Mouse (Mus musculus) embryonic facial prominence, embryonic 12.5 days (tissue): ENCODE data around the gene Slc44a4. TPM values are rescaled to one million over a fixed set of nuclear protein-coding genes. Genes with fewer than 3 reads are reported as not detected.
"Not testable (repeated sequence)": the region's sequence is repeated elsewhere in the genome, so short reads cannot be mapped to it uniquely, and the experiment has no call there.

Source experiments
- ATAC-seq: fragments of 200-750 bp; cut with Nextera tagmentation; 2 replicates; pipeline ENCODE4 v1.8.0; 2017; ENCODE audit not compliant: insufficient number of reproducible peaks, insufficient read depth, low FRiP score, low TSS enrichment
- H3K27ac ChIP-seq: fragments of 300-500 bp; sonication (generic); 2 replicates; pipeline ENCODE4 v1.5.1; 2016; ENCODE audit warnings: mild to moderate bottlenecking
- H3K27me3 ChIP-seq: fragments of 300-500 bp; sonication (generic); 2 replicates; pipeline ENCODE4 v1.6.1; 2016; ENCODE audit warnings: mild to moderate bottlenecking, moderate library complexity
- H3K36me3 ChIP-seq: fragments of 300-500 bp; sonication (generic); 2 replicates; pipeline ENCODE4 v1.6.1; 2016; ENCODE audit warnings: mild to moderate bottlenecking
- H3K4me1 ChIP-seq: fragments of 300-500 bp; sonication (generic); 2 replicates; pipeline ENCODE4 v1.6.1; 2016
- H3K4me2 ChIP-seq: fragments of 300-500 bp; sonication (generic); replicated peaks from 2 replicates; pipeline ENCODE4 v1.6.1; 2016; ENCODE audit warnings: mild to moderate bottlenecking, moderate library complexity
- H3K4me3 ChIP-seq: fragments of 300-500 bp; sonication (generic); 2 replicates; pipeline ENCODE4 v1.5.1; 2016; ENCODE audit warnings: mild to moderate bottlenecking
- H3K9ac ChIP-seq: fragments of 300-500 bp; sonication (generic); 2 replicates; pipeline ENCODE4 v1.6.1; 2016; ENCODE audit warnings: mild to moderate bottlenecking, moderate library complexity
- H3K9me3 ChIP-seq: fragments of 300-500 bp; sonication (generic); 2 replicates; pipeline ENCODE4 v1.6.1; 2016; ENCODE audit warnings: mild to moderate bottlenecking, moderate library complexity
- WGBS: fragments of 180-500 bp; shearing (Covaris S2); methylation state at CpG from one replicate; pipeline ENCODE4 v1.1.7; 2016; 5-methylcytosine and 5-hydroxymethylcytosine counted together
- polyA plus RNA-seq: library from polyadenylated mRNA; unstranded; fragments of >200 nt; fragmentation: Nextera tagmentation; extraction: Ambion mirVana; gene quantifications from 2 replicates; pipeline ENCODE4 v1.2.1, GENCODE M21; 2016

The Slc44a4 gene
- polyA plus RNA-seq, 1 experiment from 2014 or later: not detected

GRCm38 (mm10) chr17:34956340-34956739 is 42.1 kb downstream of the Slc44a4 start:
- peaks cover 8% of the 10 kb centered on the region for H3K27me3 ChIP-seq
- no peak overlapping the region for H3K27ac ChIP-seq
- no peak overlapping the region for H3K9ac ChIP-seq
- H3K36me3 ChIP-seq: no peaks in the 10 kb centered on the region
- H3K4me1 ChIP-seq: 0 out of 2 replicates have a peak, but pooled peaks cover 5% of the 10 kb centered on the region
- no peak overlapping the region for H3K4me2 ChIP-seq
- no peak for ATAC-seq
- no peaks in the 10 kb centered on the region for H3K9me3 ChIP-seq
- H3K4me3 ChIP-seq: no peak overlapping the region
- 50% methylated on average over 1 of the region's 1 CpGs for WGBS

GRCm38 (mm10) chr17:34957291-34957690 is 43.0 kb downstream of the Slc44a4 start:
- not testable (repeated sequence) for H3K9ac ChIP-seq, H3K36me3 ChIP-seq, H3K4me2 ChIP-seq, H3K4me1 ChIP-seq, H3K27ac ChIP-seq, H3K9me3 ChIP-seq, H3K4me3 ChIP-seq, H3K27me3 ChIP-seq, ATAC-seq
- WGBS: 31% methylated on average over 37 of the region's 40 CpGs

DNA sequence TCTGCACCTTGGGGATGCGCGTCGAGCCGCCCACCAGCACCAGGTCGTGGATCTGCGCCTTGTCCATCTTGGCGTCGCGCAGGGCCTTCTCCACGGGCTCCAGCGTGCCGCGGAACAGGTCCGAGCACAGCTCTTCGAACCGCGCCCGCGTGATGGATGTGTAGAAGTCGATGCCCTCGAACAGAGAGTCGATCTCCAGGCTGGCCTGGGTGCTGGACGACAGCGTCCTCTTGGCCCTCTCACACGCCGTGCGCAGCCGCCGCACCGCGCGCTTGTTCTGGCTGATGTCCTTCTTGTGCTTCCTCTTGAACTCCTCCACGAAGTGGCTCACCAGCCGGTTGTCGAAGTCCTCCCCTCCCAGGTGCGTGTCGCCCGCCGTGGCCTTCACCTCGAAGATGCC is 43.7 kb downstream of the Slc44a4 start:
- not testable (repeated sequence) for H3K4me1 ChIP-seq, H3K9ac ChIP-seq, ATAC-seq, H3K4me3 ChIP-seq, H3K36me3 ChIP-seq, H3K27ac ChIP-seq, H3K27me3 ChIP-seq, H3K4me2 ChIP-seq, H3K9me3 ChIP-seq
- 27% methylated on average over 31 of the region's 40 CpGs for WGBS

DNA sequence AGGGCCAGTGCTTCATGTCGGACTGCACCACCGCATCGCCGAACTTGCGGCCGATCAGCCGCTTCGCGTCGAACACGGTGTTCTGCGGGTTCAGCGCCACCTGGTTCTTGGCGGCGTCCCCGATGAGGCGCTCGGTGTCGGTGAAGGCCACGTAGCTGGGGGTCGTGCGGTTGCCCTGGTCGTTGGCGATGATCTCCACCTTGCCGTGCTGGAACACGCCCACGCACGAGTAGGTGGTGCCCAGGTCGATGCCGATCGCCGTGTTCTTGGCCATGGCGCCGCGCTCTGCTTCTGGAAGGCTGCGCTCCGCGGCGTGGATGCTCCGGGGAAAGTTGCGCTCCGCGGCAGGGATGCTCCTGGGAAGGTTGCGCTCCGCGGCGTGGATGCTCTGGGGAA is 44.5 kb downstream of the Slc44a4 start:
- not testable (repeated sequence) for H3K27me3 ChIP-seq, H3K36me3 ChIP-seq, H3K9me3 ChIP-seq, H3K4me1 ChIP-seq, H3K27ac ChIP-seq, H3K9ac ChIP-seq
- H3K4me3 ChIP-seq: peak overlapping the region; percentile 51
- WGBS: 2% methylated on average over 31 of the region's 47 CpGs
- H3K4me2 ChIP-seq: peak overlapping the region; percentile 57
- ATAC-seq: peak; percentile 12; the same call in 1 of the 2 replicates

DNA sequence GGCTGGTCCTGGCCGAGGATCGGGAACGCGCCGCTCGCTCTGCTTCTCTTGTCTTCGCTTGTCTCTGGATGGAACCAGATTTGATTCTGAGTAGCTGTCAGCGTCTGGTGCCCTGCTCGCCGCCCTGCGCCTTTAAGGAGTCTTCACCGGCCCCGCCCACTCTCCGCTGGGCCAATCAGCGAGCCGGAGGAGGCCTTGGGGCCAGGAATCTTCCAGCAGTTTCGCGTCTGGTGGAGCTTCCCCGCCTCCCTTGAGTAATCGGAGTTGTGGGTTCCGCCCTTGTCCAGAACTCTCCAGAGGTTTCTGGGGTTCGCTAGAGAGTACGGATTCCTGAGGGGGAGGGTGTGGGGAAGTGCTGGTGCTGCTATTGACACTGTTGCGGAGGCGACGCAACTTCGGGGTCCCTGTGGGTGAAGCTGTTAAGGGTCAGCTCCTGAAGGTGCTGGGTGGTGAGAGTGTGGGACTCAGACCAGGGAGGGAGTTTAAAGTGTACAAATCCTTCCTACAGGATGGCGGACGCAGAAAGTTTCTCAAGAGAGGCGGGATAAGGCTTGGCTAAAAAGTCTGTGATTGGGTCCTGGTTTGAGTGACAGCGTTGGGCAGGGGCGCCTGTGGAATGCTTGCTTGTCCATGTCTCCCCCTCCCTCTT is 45.0 kb downstream of the Slc44a4 start, which contains the start of gene Hspa1b:
Gene Hspa1b, minus strand, starts transcription at position 109 of the 649 bp plus-strand sequence.
- Histone ChIP-seq H3K27ac (peak within 1 kb of the TSS; percentile 93), H3K9ac (peak within 1 kb of the TSS; percentile 65), H3K4me3 (peak within 1 kb of the TSS; percentile 51), H3K4me2 (peak within 1 kb of the TSS; percentile 57)
- H3K27me3 ChIP-seq, H3K36me3 ChIP-seq, H3K4me1 ChIP-seq, H3K9me3 ChIP-seq: not testable (repeated sequence)
- ATAC-seq: peak; percentile 84
- under 1% methylated on average over 30 of the region's 32 CpGs for WGBS

DNA sequence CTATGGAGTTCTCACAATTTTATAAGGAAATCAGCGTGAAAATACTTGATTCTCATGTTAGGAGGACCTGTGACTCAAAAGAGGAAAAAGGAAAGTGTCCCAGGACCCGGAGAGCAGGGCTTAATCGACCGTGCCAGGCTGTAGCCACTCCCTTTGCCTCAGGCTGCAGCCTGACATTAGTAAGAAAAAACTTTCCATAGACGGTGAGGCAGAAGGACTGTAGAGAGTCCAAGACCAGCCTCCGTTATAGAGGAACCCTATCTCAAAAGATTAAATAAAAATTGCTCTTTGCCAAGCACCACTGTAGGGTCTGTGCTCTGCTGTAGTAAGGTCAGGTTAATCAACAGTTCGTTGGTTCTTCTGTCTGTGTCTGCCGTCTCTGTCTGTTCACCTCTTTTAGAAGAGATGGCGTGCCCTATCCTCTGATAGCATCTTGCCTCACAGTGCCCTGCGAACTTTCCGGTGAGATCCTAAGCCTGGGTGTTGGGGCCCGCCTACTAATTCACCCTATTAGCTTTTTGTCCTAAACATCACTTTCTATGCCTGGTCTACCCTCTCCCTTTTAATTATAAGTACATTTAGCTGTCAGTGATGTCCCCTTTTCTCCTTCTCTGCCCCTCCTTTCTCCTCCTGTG is 45.7 kb downstream of the Slc44a4 start:
- H3K4me2 ChIP-seq: peak overlapping the region; percentile 57
- 0 out of 2 replicates have a peak, but pooled peaks cover 5% of the 10 kb centered on the region for H3K4me1 ChIP-seq
- 11% methylated on average over 12 of the region's 12 CpGs for WGBS
- peak overlapping the region; percentile 93 for H3K27ac ChIP-seq
- no peaks in the 10 kb centered on the region for H3K9me3 ChIP-seq
- H3K4me3 ChIP-seq: peak overlapping the region; percentile 51
- peak overlapping the region; percentile 31 for H3K9ac ChIP-seq
- H3K36me3 ChIP-seq: no peaks in the 10 kb centered on the region
- ATAC-seq: no peak
- peaks cover 8% of the 10 kb centered on the region for H3K27me3 ChIP-seq

DNA sequence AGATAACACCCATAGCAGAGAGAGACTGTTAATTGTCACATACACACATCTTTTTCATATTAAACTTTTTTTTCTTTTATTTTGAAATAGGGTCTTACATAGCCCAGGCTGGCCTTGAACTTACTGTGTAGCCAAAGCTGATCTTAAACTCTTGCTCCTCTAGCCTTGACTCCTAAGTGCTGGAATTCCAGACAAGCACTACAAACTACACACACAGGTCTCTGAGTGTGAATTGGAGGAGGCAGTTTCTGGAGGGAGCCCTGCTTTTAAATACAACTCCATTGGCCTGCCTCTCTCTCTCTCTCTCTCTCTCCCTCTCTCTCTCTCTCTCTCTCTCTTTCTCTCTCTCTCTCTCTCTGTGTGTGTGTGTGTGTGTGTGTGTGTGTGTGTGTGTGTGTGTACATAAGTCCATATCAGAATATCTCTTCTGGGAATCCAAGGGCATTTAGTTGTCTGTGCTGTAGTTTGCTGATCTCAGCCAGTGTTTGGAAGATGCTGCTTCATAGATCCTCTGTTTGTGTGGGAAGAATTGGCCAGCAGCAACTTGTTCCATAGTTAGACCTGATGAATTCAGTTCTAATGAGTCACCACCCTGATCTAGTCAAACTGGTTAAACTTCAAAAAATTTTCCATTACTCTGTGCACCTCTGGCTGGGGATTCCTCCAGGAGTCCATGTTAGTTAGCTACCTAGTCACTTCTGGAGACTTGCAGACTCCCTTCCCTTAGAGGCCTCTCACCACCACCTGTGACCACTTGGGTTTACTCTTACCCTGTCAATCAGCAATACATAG is 46.6 kb downstream of the Slc44a4 start:
- Histone ChIP-seq H3K4me2 (no peak overlapping the region), H3K36me3 (no peaks in the 10 kb centered on the region), H3K4me3 (no peak overlapping the region), H3K4me1 (0 out of 2 replicates have a peak, but pooled peaks cover 5% of the 10 kb centered on the region), H3K27ac (no peak overlapping the region), H3K27me3 (peaks cover 4% of the 10 kb centered on the region), H3K9me3 (no peaks in the 10 kb centered on the region), H3K9ac (no peak overlapping the region)
- no peak for ATAC-seq

DNA sequence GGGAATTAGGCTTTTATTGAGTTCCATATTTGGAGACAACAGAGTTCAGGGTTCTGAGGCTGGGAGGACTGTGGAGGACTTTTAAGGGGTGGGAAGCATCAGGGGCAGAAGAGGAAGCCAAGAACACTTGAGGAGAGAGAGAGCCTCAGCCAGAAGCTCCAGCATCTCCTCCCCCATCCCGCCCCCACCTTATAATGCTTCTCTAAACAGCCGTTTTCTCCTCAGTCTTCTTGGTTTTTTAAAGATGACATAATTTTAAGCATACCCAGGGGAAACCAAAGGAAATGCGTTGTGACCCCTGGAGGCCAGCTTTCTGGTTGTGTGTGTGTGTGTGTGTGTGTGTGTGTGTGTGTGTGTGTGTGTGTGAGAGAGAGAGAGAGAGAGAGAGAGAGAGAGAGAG is 47.9 kb downstream of the Slc44a4 start:
- Histone ChIP-seq H3K9ac (no peak overlapping the region), H3K27me3 (no peaks in the 10 kb centered on the region; the same call in 1 of the 2 replicates), H3K27ac (no peak overlapping the region), H3K36me3 (no peaks in the 10 kb centered on the region), H3K9me3 (no peaks in the 10 kb centered on the region), H3K4me2 (no peak overlapping the region), H3K4me3 (no peak overlapping the region), H3K4me1 (0 out of 2 replicates have a peak, but pooled peaks cover 5% of the 10 kb centered on the region)
- ATAC-seq: no peak
- WGBS: 25% methylated on average over 3 of the region's 3 CpGs

DNA sequence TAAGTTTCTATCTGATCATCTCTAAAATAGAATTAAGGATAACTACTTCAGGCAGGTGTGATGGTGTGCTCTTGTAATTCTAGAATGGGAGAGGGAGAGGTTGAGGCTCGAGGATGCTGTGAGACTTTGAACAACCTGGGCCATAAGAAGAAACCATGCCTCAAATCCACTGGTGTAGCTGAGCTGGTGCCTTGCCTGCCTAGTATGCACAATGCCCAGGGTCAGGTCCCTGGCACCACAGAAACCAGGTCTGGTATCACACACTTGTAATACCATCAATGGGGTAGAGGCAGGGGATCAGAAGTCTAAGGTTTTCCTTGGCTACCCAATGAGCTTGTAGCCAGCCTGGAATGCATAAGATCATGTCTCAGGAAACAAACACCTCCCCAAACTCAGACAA is 48.6 kb downstream of the Slc44a4 start:
- Histone ChIP-seq H3K27ac (no peak overlapping the region), H3K9ac (no peak overlapping the region), H3K4me3 (no peak overlapping the region), H3K36me3 (no peaks in the 10 kb centered on the region), H3K9me3 (no peaks in the 10 kb centered on the region), H3K4me2 (no peak overlapping the region), H3K27me3 (peaks cover 5% of the 10 kb centered on the region), H3K4me1 (0 out of 2 replicates have a peak, but pooled peaks cover 5% of the 10 kb centered on the region)
- ATAC-seq: no peak
- WGBS: 61% methylated on average over 1 of the region's 1 CpGs

GRCm38 (mm10) chr17:34964640-34965049 is 50.4 kb downstream of the Slc44a4 start:
- 13% methylated on average over 1 of the region's 1 CpGs for WGBS

GRCm38 (mm10) chr17:34965627-34966026 is 51.4 kb downstream of the Slc44a4 start:
- no peak overlapping the region for H3K4me3 ChIP-seq
- no peak overlapping the region for H3K27ac ChIP-seq
- WGBS: 75% methylated on average over 5 of the region's 5 CpGs
- H3K9ac ChIP-seq: no peak overlapping the region
- H3K36me3 ChIP-seq: no peaks in the 10 kb centered on the region
- H3K4me1 ChIP-seq: no peaks in the 10 kb centered on the region
- ATAC-seq: no peak
- H3K4me2 ChIP-seq: no peak overlapping the region
- no peaks in the 10 kb centered on the region for H3K9me3 ChIP-seq
- H3K27me3 ChIP-seq: peaks cover 26% of the 10 kb centered on the region

More at GRCm38 (mm10) chr17:34964640-34965049, 50.4 kb downstream of the Slc44a4 start:
- Histone ChIP-seq H3K27me3 (peaks cover 23% of the 10 kb centered on the region), H3K4me2 (no peak overlapping the region), H3K4me3 (no peak overlapping the region), H3K27ac (no peak overlapping the region), H3K36me3 (no peaks in the 10 kb centered on the region), H3K9ac (peak overlapping the region; percentile 36), H3K4me1 (0 out of 2 replicates have a peak, but pooled peaks cover 5% of the 10 kb centered on the region), H3K9me3 (no peaks in the 10 kb centered on the region)
- no peak for ATAC-seq
